Mouse (Mus musculus) c-Kit-positive CD71-negative TER-119-negative erythroid progenitor cells, embryonic 14.5 days (primary cell): ENCODE measurements around the gene Sla2.
"Not testable (repeated sequence)": the region's sequence is repeated elsewhere in the genome, so short reads cannot be mapped to it uniquely, and the experiment has no call there.

Experiments
- DNase-seq: peaks from one replicate; pipeline ENCODE4 v3.0.0-alpha.2; 2013; ENCODE audit warnings: low read depth

Sla2 gene

GRCm38 (mm10) chr2:156887017-156887416 is at the start of gene Sla2:
TSS of gene Sla2 (minus strand) at chr2:156887192.
- peak; percentile 54 for DNase-seq

DNA sequence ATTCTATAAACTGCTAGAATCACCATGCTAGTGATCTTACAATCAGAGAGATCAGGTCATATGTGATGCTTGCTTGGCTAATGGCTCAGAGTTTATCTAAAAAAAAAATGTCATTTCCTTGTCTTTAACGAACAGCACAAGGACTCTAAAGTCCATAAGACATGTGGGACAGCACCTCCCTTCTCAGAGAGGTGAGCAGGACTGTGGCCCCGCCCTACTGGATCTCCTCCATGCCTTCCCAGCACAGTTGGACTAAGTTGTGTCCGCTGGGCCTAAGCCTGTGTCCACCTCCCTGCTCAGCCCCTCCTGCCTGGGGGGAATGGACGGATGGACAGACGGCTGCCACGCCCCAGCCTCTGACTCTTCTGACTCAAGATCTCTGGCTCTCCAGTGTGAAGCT is 48.0 kb upstream of the Sla2 start:
- no peak for DNase-seq

- DNase-seq, result no peak
Observed at GRCm38 (mm10) chr2:156933426-156933825, 46.4 kb upstream of the Sla2 start.

DNA sequence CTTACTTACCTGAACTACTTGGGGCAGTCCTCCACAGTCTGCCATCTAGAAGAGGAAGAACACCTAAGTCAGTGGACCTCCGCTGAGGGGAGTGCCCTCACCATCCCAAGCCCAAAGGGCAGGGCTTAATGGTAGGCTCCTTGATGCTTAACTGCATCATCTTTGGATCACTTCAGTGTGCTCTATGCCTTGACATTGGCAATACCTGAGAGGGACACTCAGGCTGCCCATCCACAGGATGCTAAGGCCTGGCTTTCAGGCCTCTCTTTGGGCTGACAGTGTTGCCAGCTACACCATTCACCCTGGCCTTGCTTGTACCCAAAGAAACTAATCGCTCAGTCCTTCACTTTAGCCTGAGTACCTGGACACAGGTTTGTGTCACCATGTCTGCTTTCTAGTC is 44.4 kb upstream of the Sla2 start:
- no peak for DNase-seq

GRCm38 (mm10) chr2:156930549-156930948 is 43.6 kb upstream of the Sla2 start:
- DNase-seq, result no peak

- peak; percentile 14 for DNase-seq
Observed at GRCm38 (mm10) chr2:156929519-156930120, 42.6 kb upstream of the Sla2 start.

GRCm38 (mm10) chr2:156928606-156929005 is 41.6 kb upstream of the Sla2 start:
- DNase-seq, result no peak

- no peak for DNase-seq
Observed at GRCm38 (mm10) chr2:156927663-156928062, 40.7 kb upstream of the Sla2 start.

GRCm38 (mm10) chr2:156925611-156926010 is 38.6 kb upstream of the Sla2 start:
- DNase-seq, result not testable (repeated sequence)

DNA sequence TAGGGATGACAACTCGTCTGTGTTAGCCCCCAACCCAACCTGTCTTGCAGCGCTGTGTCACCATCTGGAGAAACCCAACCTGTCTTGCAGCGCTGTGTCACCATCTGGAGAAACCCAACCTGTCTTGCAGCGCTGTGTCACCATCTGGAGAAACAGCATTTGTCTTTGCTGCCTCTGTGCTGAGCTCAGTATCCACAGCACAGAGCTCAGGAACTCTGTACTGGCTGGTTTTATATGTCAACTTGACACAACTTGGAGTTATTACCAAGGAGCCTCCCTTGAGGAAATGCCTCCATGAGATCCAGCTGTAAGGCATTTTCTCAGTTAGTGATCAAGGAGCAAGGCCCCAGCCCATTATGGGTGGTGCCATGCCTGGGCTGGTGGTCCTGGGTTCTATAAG is 38.1 kb upstream of the Sla2 start:
- not testable (repeated sequence) for DNase-seq

DNA sequence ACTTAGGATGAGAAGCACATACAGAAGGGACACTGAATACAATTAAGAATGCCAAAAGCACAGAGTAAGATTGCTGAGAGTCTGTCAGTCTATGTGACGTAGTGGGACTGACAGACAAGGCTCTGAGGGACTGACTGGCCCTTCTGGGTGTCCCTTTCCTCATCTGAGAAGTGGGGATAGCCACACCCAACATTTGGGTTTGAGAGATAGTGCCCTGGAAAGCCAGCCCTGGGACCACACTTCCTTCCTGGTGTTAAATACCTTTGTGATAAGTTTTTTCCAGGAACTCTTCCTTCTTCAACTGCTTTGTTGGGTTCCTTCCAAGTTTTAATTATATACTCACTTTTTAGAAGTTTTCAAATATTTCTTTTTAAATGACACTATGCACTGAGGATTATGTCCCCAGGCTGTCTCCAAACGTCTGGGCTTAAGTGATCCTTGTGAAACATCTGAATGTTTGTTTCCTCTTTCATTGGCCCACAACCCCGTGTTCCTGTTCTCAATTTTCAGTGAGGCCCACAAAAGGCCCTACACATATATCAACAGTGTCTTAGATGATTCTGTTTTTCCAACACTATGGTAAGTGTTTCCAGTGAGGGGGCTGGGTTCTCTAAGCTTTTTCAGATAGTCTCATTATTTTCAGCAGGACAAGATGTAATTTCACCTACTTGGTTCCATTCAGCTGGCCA is 37.4 kb upstream of the Sla2 start:
- peak; percentile 32 for DNase-seq

- no peak for DNase-seq
Observed at GRCm38 (mm10) chr2:156923057-156923456, 36.1 kb upstream of the Sla2 start.

GRCm38 (mm10) chr2:156919796-156920195 is 32.8 kb upstream of the Sla2 start:
- DNase-seq, result no peak

DNA sequence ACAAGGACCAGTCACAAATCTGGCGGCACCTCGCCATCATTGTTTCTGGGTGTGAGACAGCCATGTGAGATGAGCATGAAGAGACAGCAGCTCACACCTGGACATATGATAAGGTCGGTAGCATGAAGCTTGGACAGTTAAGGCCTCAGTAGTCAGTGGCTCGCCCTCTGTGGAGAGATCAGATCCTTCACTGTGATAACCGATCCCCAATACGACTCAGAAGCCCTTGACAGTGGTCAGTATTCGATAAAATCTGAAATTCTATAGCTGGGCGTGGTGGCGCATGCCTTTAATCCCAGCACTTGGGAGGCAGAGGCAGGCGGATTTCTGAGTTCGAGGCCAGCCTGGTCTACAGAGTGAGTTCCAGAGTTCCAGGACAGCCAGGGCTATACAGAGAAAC is 32.2 kb upstream of the Sla2 start:
- DNase-seq, result not testable (repeated sequence)

GRCm38 (mm10) chr2:156918562-156918961 is 31.6 kb upstream of the Sla2 start:
- peak; percentile 42 for DNase-seq

GRCm38 (mm10) chr2:156916419-156917125 is 29.6 kb upstream of the Sla2 start:
- DNase-seq, result no peak

GRCm38 (mm10) chr2:156915559-156915958 is 28.6 kb upstream of the Sla2 start:
- no peak for DNase-seq

GRCm38 (mm10) chr2:156913191-156913590 is 26.2 kb upstream of the Sla2 start:
- DNase-seq, result no peak

- not testable (repeated sequence) for DNase-seq
Observed at GRCm38 (mm10) chr2:156905931-156906330, 18.9 kb upstream of the Sla2 start.

DNA sequence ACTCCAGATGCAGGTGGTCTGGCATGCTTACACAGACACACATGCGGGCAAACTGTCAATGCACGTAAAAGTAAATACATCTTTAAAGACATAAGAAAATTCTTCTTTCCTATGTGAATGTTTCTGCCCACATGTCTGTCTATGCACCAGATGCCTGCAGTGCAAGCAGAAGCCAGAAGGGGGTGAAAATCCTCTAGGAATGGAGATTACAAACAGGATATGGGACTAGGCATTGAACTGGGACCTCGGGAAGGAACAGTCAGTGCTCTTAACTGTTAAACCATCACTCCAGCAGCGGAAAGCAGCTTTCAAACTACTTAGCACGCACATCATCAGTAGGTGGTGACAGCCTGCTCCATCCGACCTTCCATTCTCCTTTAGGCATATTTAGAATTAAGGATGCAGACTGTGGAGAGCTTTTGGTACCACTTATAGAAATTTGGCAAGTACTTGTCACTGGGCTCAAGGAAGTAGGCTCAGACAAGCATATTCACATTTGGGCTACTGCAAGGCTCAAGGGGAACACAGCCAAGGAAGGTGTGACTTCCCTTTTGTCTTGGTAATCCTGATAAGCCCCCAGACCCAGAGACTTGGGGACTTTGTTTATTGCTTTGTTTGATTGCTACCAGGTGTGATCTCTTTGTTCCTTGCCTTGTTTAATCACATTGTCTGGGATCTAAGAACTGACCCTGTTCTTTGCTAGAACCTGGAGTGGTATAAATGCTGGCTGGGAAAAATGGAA is 18.2 kb upstream of the Sla2 start:
- DNase-seq, result no peak

DNA sequence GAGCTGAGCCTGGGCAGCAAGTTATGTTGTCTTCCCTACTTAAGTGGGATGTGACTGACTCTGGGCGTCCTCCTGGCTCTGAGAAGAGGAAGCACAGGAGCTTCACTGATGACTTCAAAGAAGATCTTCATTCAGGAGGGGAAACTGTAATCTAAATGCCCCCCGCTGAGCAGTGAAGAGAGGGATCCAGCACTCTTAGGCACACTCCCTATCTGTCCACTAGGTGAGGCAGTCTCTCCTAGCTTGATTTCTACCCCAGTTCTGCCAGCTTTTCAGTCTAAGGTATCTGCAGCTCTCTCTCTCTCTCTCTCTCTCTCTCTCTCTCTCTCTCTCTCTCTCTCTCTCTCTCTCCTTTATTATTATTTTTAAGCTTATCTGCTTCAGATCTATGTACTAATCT is 16.4 kb upstream of the Sla2 start:
- DNase-seq, result no peak

DNA sequence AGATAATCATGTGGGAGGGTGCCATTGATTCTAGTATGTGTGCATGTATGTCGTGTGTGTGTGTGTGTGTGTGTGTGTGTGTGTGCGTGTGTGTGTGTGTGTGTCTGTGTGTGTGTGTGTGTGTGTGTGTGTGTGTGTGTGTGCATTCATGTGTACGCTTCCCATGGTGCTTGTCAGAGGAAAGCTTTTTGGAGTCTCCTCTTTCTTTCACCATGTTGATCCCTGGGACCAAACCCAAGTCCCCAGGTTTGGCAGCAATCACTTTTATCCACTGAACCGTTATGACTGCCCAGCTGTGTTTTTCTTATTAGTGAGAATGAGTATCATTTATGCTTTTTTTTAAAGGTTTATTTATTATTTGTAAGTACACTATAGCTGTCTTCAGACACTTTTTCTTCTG is 15.4 kb upstream of the Sla2 start:
- not testable (repeated sequence) for DNase-seq

GRCm38 (mm10) chr2:156901883-156902282 is 14.9 kb upstream of the Sla2 start:
- no peak for DNase-seq
